Mouse (Mus musculus): ENCODE measurements at regions not wholly inside any gene's neighbourhood (a gene's known extent, or its start where the extent isn't known, plus 50 kb on each side); places are given as distances from the start of the nearest gene placed in this dataset.

DNA sequence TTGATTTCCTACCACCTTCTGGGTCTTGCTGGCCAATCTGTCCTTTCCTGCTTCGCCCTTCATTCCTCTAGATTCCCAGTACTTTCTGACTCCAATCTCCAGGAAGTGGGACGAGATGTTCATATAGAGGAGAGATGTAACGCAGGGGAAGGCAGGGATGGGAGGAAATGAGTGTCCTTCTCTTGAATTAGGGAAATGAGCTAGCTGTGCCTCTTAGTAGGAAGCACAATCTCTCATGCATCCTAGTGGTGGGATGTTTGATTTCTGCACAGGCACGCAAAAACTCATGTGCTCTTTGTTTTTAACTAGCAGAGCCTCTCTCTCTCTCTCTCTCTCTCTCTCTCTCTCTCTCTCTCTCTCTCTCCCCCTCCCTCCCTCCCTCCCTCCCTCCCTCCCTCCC lies 290.3 kb downstream of the Gm11011 start:
- TF ChIP-seq POLR2A (IDR thresholded peaks at IDR 0.05; ENCODE audit: insufficient read depth, low read depth, low read length), result no peak
- no peak for TF ChIP-seq EP300 (IDR thresholded peaks at IDR 0.05; ENCODE audit: insufficient read depth, low read depth, low read length)
- no peak for TF ChIP-seq CTCF (IDR thresholded peaks at IDR 0.05)
- WGBS, result 36% methylated on average over 4 of the region's 4 CpGs
- no peak overlapping the region for H3K9ac ChIP-seq (ENCODE audit: low read depth, low read length)

DNA sequence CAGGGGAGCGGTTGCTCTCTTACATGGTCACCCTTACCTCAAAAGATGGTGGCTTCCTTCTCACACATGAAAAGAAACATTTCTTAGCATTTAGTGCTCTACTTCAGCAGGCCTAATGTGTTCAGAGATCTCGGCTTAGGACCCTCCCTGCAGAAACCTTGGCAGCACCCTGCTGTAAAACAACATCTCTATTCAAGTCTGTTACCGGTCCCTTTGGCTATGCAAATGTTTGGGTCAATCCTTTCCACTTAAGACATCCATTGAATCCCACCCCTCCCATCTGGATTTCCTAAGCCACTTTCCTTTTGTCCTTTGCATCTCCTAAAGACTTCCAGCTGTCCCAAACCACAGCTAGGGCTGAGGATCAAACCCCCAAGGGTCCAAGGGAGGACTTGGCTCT lies 294.2 kb downstream of the Gm11011 start:
- TF ChIP-seq EP300 (IDR thresholded peaks at IDR 0.05; ENCODE audit: insufficient read depth, low read depth, low read length) (no peak), POLR2A (IDR thresholded peaks at IDR 0.05; ENCODE audit: insufficient read depth, low read depth, low read length) (no peak), CTCF (IDR thresholded peaks at IDR 0.05) (no peak)
- DNase-seq, result no peak
- whole genome bisulfite sequencing, result 61% methylated on average over 3 of the region's 3 CpGs
- H3K36me3 ChIP-seq (ENCODE audit: control insufficient read depth, insufficient read depth, low read length), result no peaks in the 10 kb centered on the region
- H3K27ac ChIP-seq, result no peak overlapping the region
- no peaks in the 10 kb centered on the region for H3K4me1 ChIP-seq (ENCODE audit: control insufficient read depth, insufficient read depth, low read length)
- no peak overlapping the region for H3K9ac ChIP-seq (ENCODE audit: low read depth, low read length)
- intact Hi-C loops (cut with DNase I), result no loop called here
- no peaks in the 10 kb centered on the region; the same call in 1 of the 2 replicates for H3K27me3 ChIP-seq (ENCODE audit: control insufficient read depth, insufficient read depth, low read length)
- no peak overlapping the region for H3K4me3 ChIP-seq
- H3K79me2 ChIP-seq (replicated peaks; ENCODE audit: control insufficient read depth, insufficient read depth, low read length), result no peaks in the 10 kb centered on the region

More for the DNA sequence above, 290.3 kb downstream of the Gm11011 start:
- Histone ChIP-seq H3K4me1 (ENCODE audit: control insufficient read depth, insufficient read depth, low read length) (no peaks in the 10 kb centered on the region), H3K4me3 (no peak overlapping the region), H3K36me3 (ENCODE audit: control insufficient read depth, insufficient read depth, low read length) (no peaks in the 10 kb centered on the region), H3K79me2 (replicated peaks; ENCODE audit: control insufficient read depth, insufficient read depth, low read length) (no peaks in the 10 kb centered on the region), H3K27ac (no peak overlapping the region), H3K27me3 (ENCODE audit: control insufficient read depth, insufficient read depth, low read length) (no peaks in the 10 kb centered on the region; the same call in 1 of the 2 replicates)
- no peak for DNase-seq
- intact Hi-C loops (cut with DNase I), result no loop called here

DNA sequence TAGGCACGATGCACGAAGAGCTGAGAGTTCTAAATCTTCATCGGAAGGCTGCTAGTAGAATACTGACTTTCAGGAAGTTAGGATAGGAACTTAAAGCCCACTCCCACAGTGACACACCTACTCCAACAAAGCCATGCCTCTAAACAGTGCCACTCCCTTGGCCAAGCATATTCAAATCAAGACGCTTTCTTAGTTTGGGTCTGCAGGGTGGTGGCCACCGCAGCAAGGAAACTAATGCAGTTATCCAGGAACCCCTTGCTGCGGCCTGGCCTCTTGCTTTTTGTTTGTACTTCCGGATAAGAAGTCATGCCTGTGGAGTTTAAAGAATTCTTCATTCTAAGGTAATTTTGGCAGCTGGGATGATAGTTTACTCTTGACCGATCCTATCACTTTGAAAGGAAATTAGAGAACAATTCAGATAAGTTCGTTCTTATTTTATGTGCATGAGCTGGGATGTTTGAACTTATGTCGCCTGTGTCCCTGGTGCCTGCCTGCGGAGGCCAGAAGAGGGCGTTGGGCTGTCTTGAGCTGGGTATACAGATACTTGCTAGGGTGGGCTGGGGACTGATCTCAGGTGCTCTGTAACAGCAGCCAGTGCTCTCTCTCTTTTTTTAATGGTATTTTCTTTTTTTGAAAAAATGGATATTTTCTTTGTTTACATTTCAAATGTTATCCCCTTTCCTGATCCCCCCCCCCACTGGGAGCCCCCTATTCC lies 298.5 kb downstream of the Gm11011 start:
- intact Hi-C loops (cut with DNase I), result no loop called here
- H3K4me3 ChIP-seq, result no peak overlapping the region
- no peaks in the 10 kb centered on the region for H3K27me3 ChIP-seq (ENCODE audit: control insufficient read depth, insufficient read depth, low read length)
- H3K79me2 ChIP-seq (replicated peaks; ENCODE audit: control insufficient read depth, insufficient read depth, low read length), result no peaks in the 10 kb centered on the region
- TF ChIP-seq POLR2A (IDR thresholded peaks at IDR 0.05; ENCODE audit: insufficient read depth, low read depth, low read length) (no peak), EP300 (IDR thresholded peaks at IDR 0.05; ENCODE audit: insufficient read depth, low read depth, low read length) (no peak), CTCF (IDR thresholded peaks at IDR 0.05) (no peak)
- no peaks in the 10 kb centered on the region for H3K36me3 ChIP-seq (ENCODE audit: control insufficient read depth, insufficient read depth, low read length)
- no peak overlapping the region for H3K27ac ChIP-seq
- no peak for DNase-seq
- no peak overlapping the region for H3K9ac ChIP-seq (ENCODE audit: low read depth, low read length)
- H3K4me1 ChIP-seq (ENCODE audit: control insufficient read depth, insufficient read depth, low read length), result no peaks in the 10 kb centered on the region
- 84% methylated on average over 12 of the region's 12 CpGs for WGBS

DNA sequence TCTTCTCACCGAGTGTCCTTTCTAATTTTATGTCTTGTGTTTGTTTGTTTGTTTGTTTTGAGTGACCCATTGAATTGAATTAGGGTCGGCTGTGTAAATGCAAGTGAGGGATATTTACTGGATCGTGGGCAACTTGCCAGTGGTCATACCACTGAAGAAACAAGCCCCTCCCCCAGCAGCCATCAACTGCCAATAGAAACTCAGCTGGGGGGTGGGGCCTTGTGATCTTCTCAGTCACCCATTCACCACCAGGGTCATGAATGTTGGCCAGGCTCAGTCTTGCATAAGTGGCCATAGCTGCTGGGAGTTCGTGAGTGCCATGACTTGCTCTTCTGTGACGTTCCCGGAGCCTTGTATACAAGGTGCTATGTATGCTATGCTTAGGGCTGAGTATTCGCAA lies 300.8 kb downstream of the Gm11011 start:
- Histone ChIP-seq H3K27me3 (ENCODE audit: control insufficient read depth, insufficient read depth, low read length) (no peaks in the 10 kb centered on the region), H3K4me3 (no peak overlapping the region), H3K36me3 (ENCODE audit: control insufficient read depth, insufficient read depth, low read length) (no peaks in the 10 kb centered on the region), H3K27ac (no peak overlapping the region), H3K79me2 (replicated peaks; ENCODE audit: control insufficient read depth, insufficient read depth, low read length) (no peaks in the 10 kb centered on the region), H3K9ac (ENCODE audit: low read depth, low read length) (no peak overlapping the region), H3K4me1 (ENCODE audit: control insufficient read depth, insufficient read depth, low read length) (no peaks in the 10 kb centered on the region)
- intact Hi-C loops (cut with DNase I), result no loop called here
- TF ChIP-seq EP300 (IDR thresholded peaks at IDR 0.05; ENCODE audit: insufficient read depth, low read depth, low read length) (no peak), POLR2A (IDR thresholded peaks at IDR 0.05; ENCODE audit: insufficient read depth, low read depth, low read length) (no peak), CTCF (IDR thresholded peaks at IDR 0.05) (no peak)
- no peak for DNase-seq
- WGBS, result 89% methylated on average over 7 of the region's 7 CpGs

DNA sequence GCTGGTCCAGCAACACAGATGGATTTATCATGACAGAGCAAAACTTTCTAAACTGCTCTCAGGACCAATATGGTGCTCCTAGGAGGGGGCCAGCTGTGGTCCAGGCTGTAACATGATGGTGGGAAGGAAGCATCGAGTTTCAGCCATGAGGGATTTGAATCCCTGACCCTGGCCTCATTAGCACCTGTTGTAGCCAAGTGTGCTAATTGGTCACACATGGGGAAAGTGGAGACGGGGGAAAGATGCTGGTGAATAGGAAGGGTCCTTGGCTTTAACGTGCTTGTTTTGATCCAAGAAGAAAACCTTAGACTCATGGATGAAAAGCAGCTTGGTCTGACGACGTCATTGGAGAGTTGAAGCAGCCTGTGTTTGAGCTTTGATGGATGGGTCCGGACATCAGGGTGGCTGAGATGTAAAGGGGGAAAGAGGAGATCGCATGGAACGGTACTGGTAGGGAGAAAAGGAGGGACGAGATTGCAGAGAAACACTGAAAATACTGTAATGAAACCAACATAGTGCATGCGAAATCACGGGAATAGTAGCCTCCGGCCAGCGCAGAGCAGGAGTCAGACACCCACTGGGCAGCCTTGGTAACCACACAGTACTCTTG lies 304.9 kb downstream of the Gm11011 start:
- WGBS, result 75% methylated on average over 13 of the region's 13 CpGs
- H3K4me3 ChIP-seq, result no peak overlapping the region
- no peak for DNase-seq
- no peak overlapping the region for H3K27ac ChIP-seq
- no peaks in the 10 kb centered on the region for H3K4me1 ChIP-seq (ENCODE audit: control insufficient read depth, insufficient read depth, low read length)
- intact Hi-C loops (cut with DNase I), result no loop called here
- H3K27me3 ChIP-seq (ENCODE audit: control insufficient read depth, insufficient read depth, low read length), result no peaks in the 10 kb centered on the region
- H3K79me2 ChIP-seq (replicated peaks; ENCODE audit: control insufficient read depth, insufficient read depth, low read length), result no peaks in the 10 kb centered on the region
- H3K36me3 ChIP-seq (ENCODE audit: control insufficient read depth, insufficient read depth, low read length), result no peaks in the 10 kb centered on the region
- TF ChIP-seq CTCF (IDR thresholded peaks at IDR 0.05), result no peak
- TF ChIP-seq POLR2A (IDR thresholded peaks at IDR 0.05; ENCODE audit: insufficient read depth, low read depth, low read length), result no peak
- no peak for TF ChIP-seq EP300 (IDR thresholded peaks at IDR 0.05; ENCODE audit: insufficient read depth, low read depth, low read length)
- H3K9ac ChIP-seq (ENCODE audit: low read depth, low read length), result no peak overlapping the region

DNA sequence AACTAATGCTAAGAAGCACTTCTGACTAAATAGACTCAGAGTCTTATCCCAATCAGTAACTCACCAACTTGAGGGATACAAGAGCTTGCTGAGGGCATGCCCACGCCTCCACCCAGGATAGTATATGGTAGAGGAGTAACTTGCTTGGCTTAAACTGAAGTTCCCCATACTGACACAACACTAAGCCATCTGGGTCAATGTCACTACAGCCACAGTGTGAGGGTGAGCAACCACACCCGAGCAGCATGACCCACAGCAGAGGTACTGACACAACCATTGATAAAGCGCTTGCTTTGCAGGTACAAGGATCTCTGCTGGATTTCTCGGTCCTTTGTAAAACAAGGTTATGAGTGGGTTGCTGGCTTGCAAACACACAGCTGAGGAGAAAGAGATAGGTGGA lies 312.2 kb downstream of the Gm11011 start:
- Histone ChIP-seq H3K79me2 (replicated peaks; ENCODE audit: control insufficient read depth, insufficient read depth, low read length) (no peaks in the 10 kb centered on the region), H3K27me3 (ENCODE audit: control insufficient read depth, insufficient read depth, low read length) (no peaks in the 10 kb centered on the region), H3K4me1 (ENCODE audit: control insufficient read depth, insufficient read depth, low read length) (no peaks in the 10 kb centered on the region), H3K36me3 (ENCODE audit: control insufficient read depth, insufficient read depth, low read length) (no peaks in the 10 kb centered on the region), H3K27ac (no peak overlapping the region), H3K4me3 (no peak overlapping the region), H3K9ac (ENCODE audit: low read depth, low read length) (no peak overlapping the region)
- 91% methylated on average over 4 of the region's 4 CpGs for WGBS
- no peak for DNase-seq
- intact Hi-C loops (cut with DNase I), result no loop called here
- TF ChIP-seq CTCF (IDR thresholded peaks at IDR 0.05), result no peak

Data from heart, adult 2 months (tissue).